Mouse (Mus musculus): ENCODE data around the gene Metrnl. TPM values are rescaled to one million over a fixed set of nuclear protein-coding genes. Genes with fewer than 3 reads are reported as not detected.
"Not testable (repeated sequence)": the region's sequence is repeated elsewhere in the genome, so short reads cannot be mapped to it uniquely, and the experiment has no call there.

Gene Metrnl
- polyA plus RNA-seq, 1 experiment from 2014 or later: 3.7 TPM

GRCm38 (mm10) chr11:121658151-121658550 lies 43.2 kb upstream of the Metrnl start:
- Histone ChIP-seq H3K9ac (ENCODE audit: low read length) (no peak overlapping the region), H3K4me3 (ENCODE audit: low read depth, low read length) (no peak overlapping the region), H3K27ac (ENCODE audit: low read depth, low read length) (no peak overlapping the region), H3K4me2 (ENCODE audit: low read length) (no peak overlapping the region), H3K9me3 (replicated peaks; ENCODE audit: control insufficient read depth, low read length) (no peaks in the 10 kb centered on the region), H3K27me3 (replicated peaks; ENCODE audit: control insufficient read depth, insufficient read depth, low read length) (no peaks in the 10 kb centered on the region), H3K36me3 (ENCODE audit: control insufficient read depth, insufficient read depth, low read length) (no peaks in the 10 kb centered on the region), H3K4me1 (ENCODE audit: control insufficient read depth, insufficient read depth, low read length) (no peaks in the 10 kb centered on the region)
- 47% methylated on average over 1 of the region's 1 CpGs for WGBS
- ATAC-seq (no peak), DNase-seq (ENCODE audit: low spot score) (no peak)

GRCm38 (mm10) chr11:121660604-121661003 lies 40.7 kb upstream of the Metrnl start:
- not testable (repeated sequence) for H3K27me3 ChIP-seq (replicated peaks; ENCODE audit: control insufficient read depth, insufficient read depth, low read length); H3K4me3 ChIP-seq (ENCODE audit: low read depth, low read length); ATAC-seq; H3K27ac ChIP-seq (ENCODE audit: low read depth, low read length); H3K9me3 ChIP-seq (replicated peaks; ENCODE audit: control insufficient read depth, low read length); H3K4me2 ChIP-seq (ENCODE audit: low read length); DNase-seq (ENCODE audit: low spot score); H3K4me1 ChIP-seq (ENCODE audit: control insufficient read depth, insufficient read depth, low read length); H3K36me3 ChIP-seq (ENCODE audit: control insufficient read depth, insufficient read depth, low read length); H3K9ac ChIP-seq (ENCODE audit: low read length)
- WGBS: 91% methylated on average over 2 of the region's 2 CpGs

GRCm38 (mm10) chr11:121661116-121661515 lies 40.2 kb upstream of the Metrnl start:
- Histone ChIP-seq H3K27ac (ENCODE audit: low read depth, low read length) (no peak overlapping the region), H3K27me3 (replicated peaks; ENCODE audit: control insufficient read depth, insufficient read depth, low read length) (no peaks in the 10 kb centered on the region), H3K4me1 (ENCODE audit: control insufficient read depth, insufficient read depth, low read length) (no peaks in the 10 kb centered on the region), H3K4me2 (ENCODE audit: low read length) (no peak overlapping the region), H3K4me3 (ENCODE audit: low read depth, low read length) (no peak overlapping the region), H3K9me3 (replicated peaks; ENCODE audit: control insufficient read depth, low read length) (no peaks in the 10 kb centered on the region), H3K36me3 (ENCODE audit: control insufficient read depth, insufficient read depth, low read length) (peaks cover 3% of the 10 kb centered on the region; the same call in 1 of the 2 replicates), H3K9ac (ENCODE audit: low read length) (no peak overlapping the region)
- 87% methylated on average over 2 of the region's 2 CpGs for WGBS
- no peak for DNase-seq (ENCODE audit: low spot score)
- no peak for ATAC-seq

- Histone ChIP-seq H3K9me3 (replicated peaks; ENCODE audit: control insufficient read depth, low read length) (no peaks in the 10 kb centered on the region), H3K4me1 (ENCODE audit: control insufficient read depth, insufficient read depth, low read length) (peaks cover 5% of the 10 kb centered on the region; the same call in 1 of the 2 replicates), H3K9ac (ENCODE audit: low read length) (no peak overlapping the region), H3K36me3 (ENCODE audit: control insufficient read depth, insufficient read depth, low read length) (peaks cover 3% of the 10 kb centered on the region; the same call in 1 of the 2 replicates), H3K27me3 (replicated peaks; ENCODE audit: control insufficient read depth, insufficient read depth, low read length) (no peaks in the 10 kb centered on the region), H3K4me3 (ENCODE audit: low read depth, low read length) (no peak overlapping the region), H3K27ac (ENCODE audit: low read depth, low read length) (no peak overlapping the region), H3K4me2 (ENCODE audit: low read length) (no peak overlapping the region)
- 96% methylated on average over 4 of the region's 4 CpGs for WGBS
- no peak for ATAC-seq
- no peak for DNase-seq (ENCODE audit: low spot score)
These were observed 33.8 kb upstream of the Metrnl start for GRCm38 (mm10) chr11:121667541-121667940.

- H3K27me3 ChIP-seq (replicated peaks; ENCODE audit: control insufficient read depth, insufficient read depth, low read length): no peaks in the 10 kb centered on the region
- no peak overlapping the region for H3K4me3 ChIP-seq (ENCODE audit: low read depth, low read length)
- H3K36me3 ChIP-seq (ENCODE audit: control insufficient read depth, insufficient read depth, low read length): peaks cover 3% of the 10 kb centered on the region; the same call in 1 of the 2 replicates
- H3K27ac ChIP-seq (ENCODE audit: low read depth, low read length): no peak overlapping the region
- no peak overlapping the region for H3K9ac ChIP-seq (ENCODE audit: low read length)
- DNase-seq (ENCODE audit: low spot score) (no peak), ATAC-seq (no peak)
- no peak overlapping the region for H3K4me2 ChIP-seq (ENCODE audit: low read length)
- 92% methylated on average over 5 of the region's 5 CpGs for WGBS
- H3K4me1 ChIP-seq (ENCODE audit: control insufficient read depth, insufficient read depth, low read length): peaks cover 6% of the 10 kb centered on the region; the same call in 1 of the 2 replicates
- H3K9me3 ChIP-seq (replicated peaks; ENCODE audit: control insufficient read depth, low read length): no peaks in the 10 kb centered on the region
These were observed 32.6 kb upstream of the Metrnl start for GRCm38 (mm10) chr11:121668776-121669175.

- no peak overlapping the region for H3K27ac ChIP-seq (ENCODE audit: low read depth, low read length)
- H3K4me1 ChIP-seq (ENCODE audit: control insufficient read depth, insufficient read depth, low read length): peaks cover 6% of the 10 kb centered on the region; the same call in 1 of the 2 replicates
- H3K27me3 ChIP-seq (replicated peaks; ENCODE audit: control insufficient read depth, insufficient read depth, low read length): no peaks in the 10 kb centered on the region
- H3K4me2 ChIP-seq (ENCODE audit: low read length): no peak overlapping the region
- 95% methylated on average over 5 of the region's 5 CpGs for WGBS
- no peak overlapping the region for H3K4me3 ChIP-seq (ENCODE audit: low read depth, low read length)
- DNase-seq (ENCODE audit: low spot score) (no peak), ATAC-seq (no peak)
- H3K9me3 ChIP-seq (replicated peaks; ENCODE audit: control insufficient read depth, low read length): no peaks in the 10 kb centered on the region
- no peaks in the 10 kb centered on the region for H3K36me3 ChIP-seq (ENCODE audit: control insufficient read depth, insufficient read depth, low read length)
- H3K9ac ChIP-seq (ENCODE audit: low read length): no peak overlapping the region
These were observed 30.4 kb upstream of the Metrnl start for GRCm38 (mm10) chr11:121670926-121671325.

- Histone ChIP-seq H3K9ac (ENCODE audit: low read length) (peak overlapping the region; percentile 63), H3K4me1 (ENCODE audit: control insufficient read depth, insufficient read depth, low read length) (peaks cover 6% of the 10 kb centered on the region; the same call in 1 of the 2 replicates), H3K4me2 (ENCODE audit: low read length) (peak overlapping the region; percentile 78), H3K9me3 (replicated peaks; ENCODE audit: control insufficient read depth, low read length) (no peaks in the 10 kb centered on the region), H3K4me3 (ENCODE audit: low read depth, low read length) (peak overlapping the region; percentile 47), H3K36me3 (ENCODE audit: control insufficient read depth, insufficient read depth, low read length) (no peaks in the 10 kb centered on the region), H3K27me3 (replicated peaks; ENCODE audit: control insufficient read depth, insufficient read depth, low read length) (no peaks in the 10 kb centered on the region), H3K27ac (ENCODE audit: low read depth, low read length) (peak overlapping the region; percentile 70)
- WGBS: 3% methylated on average over 22 of the region's 22 CpGs
- ATAC-seq (peak; percentile 54), DNase-seq (ENCODE audit: low spot score) (no peak)
These were observed 28.9 kb upstream of the Metrnl start for GRCm38 (mm10) chr11:121672312-121672989.

GRCm38 (mm10) chr11:121672990-121673572 lies 28.3 kb upstream of the Metrnl start, which contains the start of gene B3gntl1:
Gene B3gntl1 (minus strand): TSS chr11:121673153.
- ATAC-seq (peak; percentile 100), DNase-seq (ENCODE audit: low spot score) (peak; percentile 99)
- under 1% methylated on average over 46 of the region's 46 CpGs for WGBS
- peak within 1 kb of the TSS; percentile 70 for H3K27ac ChIP-seq (ENCODE audit: low read depth, low read length)
- H3K36me3 ChIP-seq (ENCODE audit: control insufficient read depth, insufficient read depth, low read length): no peaks in the 10 kb centered on the region
- peak within 1 kb of the TSS; percentile 65 for H3K9ac ChIP-seq (ENCODE audit: low read length)
- no peaks in the 10 kb centered on the region for H3K9me3 ChIP-seq (replicated peaks; ENCODE audit: control insufficient read depth, low read length)
- peak within 1 kb of the TSS; percentile 47 for H3K4me3 ChIP-seq (ENCODE audit: low read depth, low read length)
- peaks cover 6% of the 10 kb centered on the region; the same call in 1 of the 2 replicates for H3K4me1 ChIP-seq (ENCODE audit: control insufficient read depth, insufficient read depth, low read length)
- H3K27me3 ChIP-seq (replicated peaks; ENCODE audit: control insufficient read depth, insufficient read depth, low read length): no peaks in the 10 kb centered on the region
- H3K4me2 ChIP-seq (ENCODE audit: low read length): peak within 1 kb of the TSS; percentile 78

- WGBS: 75% methylated on average over 7 of the region's 7 CpGs
- H3K9ac ChIP-seq (ENCODE audit: low read length): peak overlapping the region; percentile 65
- H3K4me2 ChIP-seq (ENCODE audit: low read length): peak overlapping the region; percentile 52
- H3K36me3 ChIP-seq (ENCODE audit: control insufficient read depth, insufficient read depth, low read length): no peaks in the 10 kb centered on the region
- ATAC-seq (no peak), DNase-seq (ENCODE audit: low spot score) (no peak)
- peak overlapping the region; percentile 45; the same call in 1 of the 2 replicates for H3K27ac ChIP-seq (ENCODE audit: low read depth, low read length)
- peaks cover 6% of the 10 kb centered on the region; the same call in 1 of the 2 replicates for H3K4me1 ChIP-seq (ENCODE audit: control insufficient read depth, insufficient read depth, low read length)
- no peaks in the 10 kb centered on the region for H3K27me3 ChIP-seq (replicated peaks; ENCODE audit: control insufficient read depth, insufficient read depth, low read length)
- peak overlapping the region; percentile 47 for H3K4me3 ChIP-seq (ENCODE audit: low read depth, low read length)
- H3K9me3 ChIP-seq (replicated peaks; ENCODE audit: control insufficient read depth, low read length): no peaks in the 10 kb centered on the region
These were observed 27.7 kb upstream of the Metrnl start for GRCm38 (mm10) chr11:121673629-121674028.
